Mouse (Mus musculus) small intestine, adult 2 months (tissue): ENCODE measurements around the gene Ptprj. TPM values are rescaled to one million over a fixed set of nuclear protein-coding genes. Genes with fewer than 3 reads are reported as not detected.

Source experiments
- H3K27ac ChIP-seq: fragments of 200-500 bp; 2 replicates; pipeline ENCODE4 v1.5.1; 2012; ENCODE audit warnings: low read depth, low read length, control low read depth, inconsistent platforms; ENCODE audit not compliant: insufficient read depth
- H3K27me3 ChIP-seq: fragments of 200-500 bp; 2 replicates; pipeline ENCODE4 v1.6.1; 2012; ENCODE audit warnings: mild to moderate bottlenecking, moderate library complexity, low read length, inconsistent platforms; ENCODE audit not compliant: control insufficient read depth, insufficient read depth
- H3K36me3 ChIP-seq: fragments of 200-500 bp; 2 replicates; pipeline ENCODE4 v1.6.1; 2012; ENCODE audit warnings: mild to moderate bottlenecking, low read length, control low read depth, inconsistent platforms; ENCODE audit not compliant: control insufficient read depth, insufficient read depth
- H3K4me1 ChIP-seq: fragments of 200-500 bp; 2 replicates; pipeline ENCODE4 v1.6.1; 2012; ENCODE audit warnings: low read length, inconsistent platforms, mixed read lengths; ENCODE audit not compliant: control insufficient read depth, insufficient read depth, insufficient read length
- H3K4me3 ChIP-seq: fragments of 200-500 bp; 2 replicates; pipeline ENCODE4 v1.5.1; 2012; ENCODE audit warnings: low read depth, mild to moderate bottlenecking, control low read depth, inconsistent platforms, low read length, moderate library complexity
- CTCF ChIP-seq: fragments of 200-500 bp; IDR thresholded peaks from 2 replicates; pipeline ENCODE4 v1.5.1; 2012; ENCODE audit warnings: low read depth, mild to moderate bottlenecking, control low read depth, inconsistent platforms, low read length, moderate library complexity, mixed read lengths; ENCODE audit not compliant: insufficient replicate concordance, insufficient read length; ENCODE audit errors: extremely low read depth
- POLR2A ChIP-seq: fragments of 200-500 bp; IDR thresholded peaks from 2 replicates; pipeline ENCODE4 v1.6.1; 2012; ENCODE audit warnings: low read depth, mild to moderate bottlenecking, control low read depth, inconsistent platforms, low read length, moderate library complexity
- WGBS: fragments of 180-500 bp; shearing (Covaris S2); methylation state at CpG from one replicate; pipeline ENCODE4 v1.1.7; 2018; 5-methylcytosine and 5-hydroxymethylcytosine counted together
- polyA plus RNA-seq: library from polyadenylated mRNA; depleted of rRNA; stranded (reverse); fragments of >200 nt; gene quantifications from 2 replicates; pipeline ENCODE4 v1.2.3, GENCODE M21; 2012

Ptprj gene
- polyA plus RNA-seq, 1 experiment = 7.3 TPM

DNA sequence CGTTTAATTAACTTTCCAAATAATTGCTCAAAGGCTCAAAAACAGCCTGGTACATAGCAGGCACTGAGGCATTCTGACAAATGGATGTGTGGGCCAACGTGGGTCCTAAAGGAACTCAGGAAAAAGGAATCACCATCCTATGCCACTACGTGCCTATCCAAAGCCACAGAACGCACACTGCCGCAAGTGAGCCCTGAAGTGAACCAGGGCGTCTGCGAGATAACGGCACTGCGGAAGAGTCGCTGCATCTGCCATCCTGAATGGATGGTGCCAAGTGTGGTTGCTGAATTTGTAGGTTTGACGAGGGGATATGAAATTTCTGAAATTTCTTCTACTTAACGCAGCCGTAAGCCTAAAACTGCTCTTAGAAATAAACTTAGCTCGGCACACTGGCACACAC is 54.6 kb downstream of the Ptprj start:
- WGBS = 90% methylated on average over 14 of the region's 14 CpGs
- TF ChIP-seq POLR2A = no peak
- no peak for TF ChIP-seq CTCF
- Histone ChIP-seq H3K27me3 (no peaks in the 10 kb centered on the region), H3K4me1 (peaks cover 3% of the 10 kb centered on the region; the same call in 1 of the 2 replicates), H3K4me3 (no peak overlapping the region), H3K36me3 (no peaks in the 10 kb centered on the region), H3K27ac (no peak overlapping the region)

DNA sequence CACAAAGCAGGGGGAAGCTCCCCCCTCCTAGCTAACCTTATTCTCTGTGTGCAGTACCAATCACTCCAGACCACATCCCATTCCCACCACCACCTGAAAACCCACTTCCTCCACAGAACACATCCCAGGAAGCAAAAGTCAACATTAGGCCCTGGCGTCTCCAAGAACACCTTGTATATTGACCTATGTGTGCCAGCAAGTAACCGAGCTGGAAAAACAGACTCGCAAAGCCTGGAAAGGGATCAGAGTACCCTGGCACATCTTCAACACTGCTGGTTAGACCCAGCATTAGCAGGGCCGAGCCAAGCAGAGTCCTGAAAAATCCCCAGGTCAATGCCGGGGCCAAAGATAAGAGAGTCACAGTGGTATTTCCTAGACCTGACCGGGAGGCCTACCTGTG is 58.0 kb downstream of the Ptprj start:
- H3K27ac ChIP-seq = no peak overlapping the region
- no peaks in the 10 kb centered on the region for H3K4me1 ChIP-seq
- H3K4me3 ChIP-seq = no peak overlapping the region
- TF ChIP-seq CTCF = no peak
- WGBS = 35% methylated on average over 6 of the region's 6 CpGs
- no peaks in the 10 kb centered on the region for H3K36me3 ChIP-seq
- H3K27me3 ChIP-seq = no peaks in the 10 kb centered on the region

DNA sequence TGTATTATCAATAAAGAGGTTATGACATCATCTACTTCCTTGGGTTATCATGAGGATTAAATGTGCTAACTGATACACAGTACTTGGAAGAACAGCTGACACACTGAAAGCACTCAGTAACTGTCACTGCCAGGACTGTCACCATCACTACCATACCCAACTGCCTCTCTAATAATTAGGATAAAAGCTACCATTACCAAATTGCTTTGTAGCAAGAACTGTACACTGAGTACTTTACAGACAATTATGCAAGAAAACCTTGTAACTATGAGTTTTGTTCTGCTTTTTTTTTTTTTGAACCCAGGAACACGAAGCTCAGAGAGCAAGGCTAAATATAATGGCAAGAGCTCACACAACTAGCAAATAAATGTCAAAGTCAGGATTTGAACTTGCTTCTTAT is 58.5 kb downstream of the Ptprj start:
- H3K4me1 ChIP-seq = no peaks in the 10 kb centered on the region
- H3K4me3 ChIP-seq = no peak overlapping the region
- WGBS = 80% methylated on average over 1 of the region's 1 CpGs
- no peaks in the 10 kb centered on the region for H3K36me3 ChIP-seq
- no peaks in the 10 kb centered on the region for H3K27me3 ChIP-seq
- TF ChIP-seq POLR2A (no peak), CTCF (no peak)
- no peak overlapping the region for H3K27ac ChIP-seq

DNA sequence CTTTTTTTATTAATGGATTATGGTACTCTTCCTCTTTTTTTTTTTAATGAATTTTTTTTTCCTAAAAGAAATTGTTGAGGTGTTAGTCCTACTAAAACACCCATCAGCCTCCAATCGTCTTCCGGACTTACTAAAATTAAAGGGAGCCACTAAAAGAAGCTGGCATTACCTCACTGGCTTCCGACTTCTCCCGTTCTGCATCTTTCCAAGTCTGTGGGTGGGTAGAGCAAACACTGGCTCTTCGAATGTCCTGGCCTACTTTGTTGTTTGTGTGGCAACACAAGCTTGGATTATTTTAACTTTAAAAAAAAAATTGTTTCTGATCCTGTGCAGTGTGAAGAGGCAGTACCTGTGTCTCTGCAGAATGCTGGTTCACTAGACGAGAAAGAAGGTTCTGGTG is 62.2 kb downstream of the Ptprj start:
- no peak overlapping the region for H3K27ac ChIP-seq
- H3K36me3 ChIP-seq = no peaks in the 10 kb centered on the region
- no peaks in the 10 kb centered on the region for H3K27me3 ChIP-seq
- 89% methylated on average over 6 of the region's 6 CpGs for whole genome bisulfite sequencing
- TF ChIP-seq POLR2A (no peak), CTCF (no peak)
- H3K4me1 ChIP-seq = no peaks in the 10 kb centered on the region
- no peak overlapping the region for H3K4me3 ChIP-seq

DNA sequence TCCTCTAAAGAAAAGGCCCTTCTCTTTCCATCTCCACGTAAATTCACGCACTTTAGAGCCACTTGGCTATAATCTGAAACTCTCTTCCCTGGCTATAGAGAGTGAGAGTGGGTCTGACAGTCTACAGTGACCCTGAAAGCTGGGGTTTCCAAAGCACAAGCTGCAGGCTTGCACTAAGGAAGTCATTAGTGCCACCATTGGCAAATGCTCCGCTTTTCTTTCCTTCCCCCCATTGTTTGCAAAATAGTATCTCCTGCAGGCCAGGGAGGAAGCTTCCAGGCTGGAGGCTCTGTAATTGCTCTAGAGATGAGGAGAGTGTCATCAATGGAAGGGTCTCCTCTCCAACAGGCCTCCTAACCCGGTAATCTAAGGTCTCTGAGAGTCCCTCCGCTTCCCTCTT is 65.5 kb downstream of the Ptprj start:
- Histone ChIP-seq H3K27me3 (no peaks in the 10 kb centered on the region), H3K4me1 (no peaks in the 10 kb centered on the region), H3K4me3 (no peak overlapping the region), H3K27ac (no peak overlapping the region), H3K36me3 (no peaks in the 10 kb centered on the region)
- no peak for TF ChIP-seq CTCF
- no peak for TF ChIP-seq POLR2A
- WGBS = 85% methylated on average over 5 of the region's 5 CpGs

DNA sequence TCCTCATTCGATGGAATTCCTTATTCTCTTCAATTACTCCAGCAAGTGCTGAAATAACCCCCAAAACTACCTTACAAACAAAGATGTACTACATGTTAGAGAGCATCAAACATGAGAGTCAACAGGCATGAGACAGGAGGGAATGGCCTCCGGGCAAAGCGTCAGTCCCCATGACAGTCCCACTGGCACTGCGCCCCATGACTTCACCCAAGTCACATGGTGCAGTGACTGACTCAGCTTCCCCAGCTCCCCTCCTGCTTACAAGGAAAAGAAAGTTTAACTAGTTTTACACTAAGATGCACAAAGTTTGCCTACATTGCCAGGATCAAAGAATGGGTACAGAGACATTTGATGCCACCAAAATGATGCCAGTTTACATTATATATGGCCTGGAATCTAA is 71.2 kb downstream of the Ptprj start:
- H3K4me3 ChIP-seq = no peak overlapping the region
- whole genome bisulfite sequencing = 83% methylated on average over 4 of the region's 4 CpGs
- no peaks in the 10 kb centered on the region for H3K27me3 ChIP-seq
- H3K4me1 ChIP-seq = peaks cover 7% of the 10 kb centered on the region; the same call in 1 of the 2 replicates
- TF ChIP-seq POLR2A (no peak), CTCF (no peak)
- no peaks in the 10 kb centered on the region for H3K36me3 ChIP-seq
- no peak overlapping the region for H3K27ac ChIP-seq

DNA sequence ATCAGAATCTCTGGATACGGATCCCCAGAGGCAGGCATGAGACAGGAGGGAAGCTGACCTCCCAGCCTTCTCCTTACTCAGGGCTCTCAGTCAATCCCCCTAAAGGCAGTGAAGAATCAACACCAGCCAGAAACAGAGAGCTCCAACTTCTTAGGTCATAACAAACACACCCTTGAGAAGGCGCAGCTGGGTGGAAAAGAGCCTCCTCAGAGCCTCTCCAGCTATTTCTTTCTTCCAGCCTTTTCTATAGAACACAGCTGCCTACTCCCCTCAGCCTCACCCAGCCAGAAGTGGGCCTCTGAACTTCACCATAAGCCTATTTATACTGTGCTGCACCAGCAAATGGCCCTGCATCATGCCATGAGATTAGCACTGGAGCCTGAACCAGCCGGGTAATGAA is 74.3 kb downstream of the Ptprj start:
- TF ChIP-seq POLR2A (no peak), CTCF (no peak)
- 80% methylated on average over 3 of the region's 3 CpGs for WGBS
- Histone ChIP-seq H3K36me3 (no peaks in the 10 kb centered on the region), H3K4me1 (peaks cover 16% of the 10 kb centered on the region; the same call in 1 of the 2 replicates), H3K4me3 (no peak overlapping the region), H3K27ac (no peak overlapping the region), H3K27me3 (no peaks in the 10 kb centered on the region)

DNA sequence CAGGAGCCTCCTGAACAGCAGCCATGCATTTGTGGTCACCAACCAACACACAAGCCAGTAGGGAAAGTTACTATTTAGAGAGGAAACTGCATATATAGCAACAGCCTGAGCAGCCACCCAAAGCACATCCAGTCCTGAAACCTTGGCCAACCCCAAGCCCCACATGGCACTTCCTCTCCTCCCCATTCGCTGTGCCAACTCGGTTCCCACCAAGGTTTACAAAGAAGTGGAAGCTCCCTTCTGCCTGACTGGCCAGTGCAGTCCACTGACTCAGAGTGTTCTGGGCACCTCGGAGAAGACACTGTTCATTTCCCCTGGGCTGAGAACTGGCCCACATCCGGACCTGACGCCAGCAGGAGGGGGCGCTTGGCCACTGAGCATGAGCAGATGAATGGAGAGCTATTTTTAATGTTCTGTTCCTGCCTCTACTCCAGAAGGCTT is 75.7 kb downstream of the Ptprj start:
- whole genome bisulfite sequencing = 58% methylated on average over 6 of the region's 6 CpGs
- Histone ChIP-seq H3K36me3 (no peaks in the 10 kb centered on the region), H3K4me3 (no peak overlapping the region), H3K27me3 (no peaks in the 10 kb centered on the region), H3K4me1 (peaks cover 21% of the 10 kb centered on the region; the same call in 1 of the 2 replicates), H3K27ac (no peak overlapping the region)
- TF ChIP-seq CTCF = 0 out of 2 replicates have a peak, but pooled peaks have one; percentile 8
- TF ChIP-seq POLR2A = 0 out of 2 replicates have a peak, but pooled peaks have one; percentile 29
